Mouse (Mus musculus) G1E (cell line): ENCODE results near the gene Rhog. TPM values are rescaled to one million over a fixed set of nuclear protein-coding genes. Genes with fewer than 3 reads are reported as not detected.

Source experiments
- ATAC-seq: 2 replicates; pipeline ENCODE4 v1.8.0; 2016; ENCODE audit warnings: mild to moderate bottlenecking; ENCODE audit not compliant: insufficient number of reproducible peaks, poor library complexity, low FRiP score, severe bottlenecking; ENCODE audit errors: extremely low read depth
- DNase-seq: peaks from one replicate; pipeline ENCODE4 v3.0.0; 2012; ENCODE audit warnings: low spot score
- H3K27me3 ChIP-seq: 2 replicates; pipeline ENCODE4 v1.6.1; 2012; ENCODE audit warnings: mild to moderate bottlenecking, low read length, inconsistent platforms; ENCODE audit not compliant: insufficient read depth
- H3K36me3 ChIP-seq: replicated peaks from 2 replicates; pipeline ENCODE3; 2012; ENCODE audit warnings: mild to moderate bottlenecking, inconsistent platforms
- H3K4me1 ChIP-seq: 2 replicates; pipeline ENCODE4 v1.6.1; 2012; ENCODE audit warnings: low read depth, low read length, inconsistent platforms, mixed read lengths; ENCODE audit not compliant: insufficient read depth
- H3K4me3 ChIP-seq: 2 replicates; pipeline ENCODE4 v1.5.1; 2012; ENCODE audit warnings: low read depth, mild to moderate bottlenecking, inconsistent platforms, low read length, moderate library complexity, mixed read lengths
- H3K9me3 ChIP-seq: replicated peaks from 2 replicates; pipeline ENCODE4 v1.6.1; 2012; ENCODE audit warnings: inconsistent platforms
- CTCF ChIP-seq: IDR thresholded peaks from 2 replicates; pipeline ENCODE4 v1.5.1; 2012; ENCODE audit warnings: low read depth, low read length, inconsistent platforms, mixed read lengths
- GATA1 ChIP-seq: IDR thresholded peaks from 2 replicates; pipeline ENCODE4 v1.6.1; 2012; ENCODE audit warnings: borderline replicate concordance, low read length, inconsistent platforms, mixed read lengths
- GATA2 ChIP-seq: IDR thresholded peaks from 2 replicates; pipeline ENCODE4 v1.6.1; 2012; ENCODE audit warnings: low read depth, low read length, inconsistent platforms, borderline replicate concordance
- POLR2AphosphoS5 ChIP-seq: IDR thresholded peaks from 2 replicates; pipeline ENCODE4 v1.6.1; 2012; ENCODE audit warnings: low read depth, low read length, inconsistent platforms; ENCODE audit not compliant: insufficient replicate concordance
- TAL1 ChIP-seq: conservative IDR thresholded peaks from 2 replicates; pipeline ENCODE4 v1.6.1; 2012; ENCODE audit warnings: low read depth, low read length, inconsistent platforms, mixed read lengths
- polyA plus RNA-seq: library from polyadenylated mRNA; stranded (reverse); fragments of >175 nt; gene quantifications from 2 replicates; pipeline ENCODE4 v1.2.3, GENCODE M21; 2012
- total RNA-seq, 2 experiments: library from RNA; stranded (forward) in 1 of 2; stranded (reverse) in 1 of 2; fragments of 200-1000 nt in 1 of 2; fragments of >200 nt in 1 of 2; fragmentation: Nextera tagmentation in 1 of 2; gene quantifications; 2 replicates each; pipeline ENCODE4 v1.2.3; 2014 to 2017

Rhog gene
- total and polyA plus RNA-seq, 3 experiments: 68.5 to 241 (median 212) TPM

- peak; percentile 96 for ATAC-seq
These were observed 45.8 kb downstream of the Rhog start, which contains the start of the genes Nup98 and Pgap2 for GRCm38 (mm10) chr7:102209756-102210721. TSS of gene Nup98 (minus strand) at chr7:102210176. TSS of gene Pgap2 (plus strand) at chr7:102210208.

GRCm38 (mm10) chr7:102208806-102209363 is 47.0 kb downstream of the Rhog start:
- peak overlapping the region; percentile 91 for H3K4me3 ChIP-seq
- no peak for ATAC-seq
- TF ChIP-seq TAL1 (no peak), CTCF (no peak), GATA1 (no peak), POLR2AphosphoS5 (no peak), GATA2 (no peak)
- no peak for DNase-seq
- H3K27me3 ChIP-seq: no peaks in the 10 kb centered on the region
- H3K9me3 ChIP-seq: no peaks in the 10 kb centered on the region
- peaks cover 42% of the 10 kb centered on the region for H3K4me1 ChIP-seq
- H3K36me3 ChIP-seq: peaks cover 23% of the 10 kb centered on the region

More at GRCm38 (mm10) chr7:102209756-102210721, 45.8 kb downstream of the Rhog start, which contains the start of the genes Nup98 and Pgap2:
- Histone ChIP-seq H3K4me3 (peak within 1 kb of the TSS; percentile 91), H3K9me3 (no peaks in the 10 kb centered on the region), H3K4me1 (peaks cover 31% of the 10 kb centered on the region), H3K27me3 (no peaks in the 10 kb centered on the region), H3K36me3 (peaks cover 13% of the 10 kb centered on the region)
- TF ChIP-seq POLR2AphosphoS5: no peak
- TF ChIP-seq CTCF: no peak
- TF ChIP-seq TAL1: no peak
- TF ChIP-seq GATA1: no peak
- no peak for TF ChIP-seq GATA2
- DNase-seq: peak; percentile 95

GRCm38 (mm10) chr7:102205646-102206045 is 50.2 kb downstream of the Rhog start:
- TF ChIP-seq GATA1 (no peak), POLR2AphosphoS5 (no peak), TAL1 (0 out of 2 replicates have a peak, but pooled peaks have one; percentile 20)
- no peaks in the 10 kb centered on the region for H3K9me3 ChIP-seq
- DNase-seq (no peak), ATAC-seq (no peak)
- no peaks in the 10 kb centered on the region for H3K27me3 ChIP-seq
- no peak overlapping the region for H3K4me3 ChIP-seq
- peaks cover 44% of the 10 kb centered on the region for H3K4me1 ChIP-seq
- H3K36me3 ChIP-seq: peaks cover 37% of the 10 kb centered on the region

- no peak overlapping the region for H3K4me3 ChIP-seq
- no peaks in the 10 kb centered on the region for H3K9me3 ChIP-seq
- DNase-seq: no peak
- no peaks in the 10 kb centered on the region for H3K27me3 ChIP-seq
- peaks cover 42% of the 10 kb centered on the region for H3K4me1 ChIP-seq
- TF ChIP-seq TAL1 (no peak), GATA2 (no peak), CTCF (no peak), POLR2AphosphoS5 (no peak), GATA1 (no peak)
- ATAC-seq: no peak
- peaks cover 41% of the 10 kb centered on the region for H3K36me3 ChIP-seq
These were observed 51.5 kb downstream of the Rhog start for GRCm38 (mm10) chr7:102204296-102204857.

GRCm38 (mm10) chr7:102200996-102201785 is 54.7 kb downstream of the Rhog start:
- no peak overlapping the region for H3K4me3 ChIP-seq
- DNase-seq (no peak), ATAC-seq (no peak)
- TF ChIP-seq POLR2AphosphoS5 (no peak), GATA2 (no peak), GATA1 (no peak)
- H3K9me3 ChIP-seq: no peaks in the 10 kb centered on the region
- peaks cover 29% of the 10 kb centered on the region; the same call in 1 of the 2 replicates for H3K4me1 ChIP-seq
- H3K27me3 ChIP-seq: no peaks in the 10 kb centered on the region
- peaks cover 36% of the 10 kb centered on the region for H3K36me3 ChIP-seq
